Mouse (Mus musculus): Measurements from ENCODE around the gene Ooep. TPM values are rescaled to one million over a fixed set of nuclear protein-coding genes. Genes with fewer than 3 reads are reported as not detected.
A peak's percentile ranks its signal among the peaks of the same experiment; 100 is the strongest.

The Ooep gene
- total RNA-seq (2021) = under 1 TPM in 1 of 2 experiments, not detected in 1; 0.17 TPM
- long read RNA-seq, experiment 1 = 0 reads
- long read RNA-seq, experiment 2 = 0 reads

- no peak for TF ChIP-seq CTCF (conservative IDR thresholded peaks at IDR 0.05)
- Histone ChIP-seq H3K27ac (no peak within 1 kb of the TSS), H3K4me3 (peak within 1 kb of the TSS; percentile 26)
- peak; percentile 13 to 17 for DNase-seq (ENCODE audit: low spot score in 2 of 2)
Measured at GRCm38 (mm10) chr9:78378113-78378785, at the start of gene Ooep. TSS of gene Ooep (minus strand) at chr9:78378725.

DNA sequence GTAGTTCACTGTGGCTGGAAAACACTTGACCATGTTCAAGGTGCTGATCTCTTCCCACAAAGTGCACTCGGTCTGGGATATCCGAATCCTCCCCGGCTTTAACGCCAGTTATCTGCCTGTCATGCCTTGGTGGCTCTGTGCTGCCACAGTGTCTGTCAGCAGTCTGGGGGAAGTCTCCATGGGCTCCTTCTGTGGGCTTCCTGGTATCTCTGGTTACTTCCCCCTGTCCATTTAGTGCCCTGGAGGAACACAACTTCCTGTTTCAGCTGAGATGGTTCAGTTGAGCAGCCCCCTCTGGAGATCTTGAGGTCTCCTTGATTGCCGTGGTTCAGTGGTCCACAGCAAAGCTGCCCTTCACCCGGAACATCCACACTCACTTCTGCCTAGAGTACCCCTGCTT lies 49.7 kb upstream of the Ooep start:
- Histone ChIP-seq H3K4me3 (no peak overlapping the region), H3K27ac (no peak overlapping the region)
- no peak for DNase-seq (ENCODE audit: low spot score in 2 of 2)
- TF ChIP-seq CTCF (conservative IDR thresholded peaks at IDR 0.05) = no peak

DNA sequence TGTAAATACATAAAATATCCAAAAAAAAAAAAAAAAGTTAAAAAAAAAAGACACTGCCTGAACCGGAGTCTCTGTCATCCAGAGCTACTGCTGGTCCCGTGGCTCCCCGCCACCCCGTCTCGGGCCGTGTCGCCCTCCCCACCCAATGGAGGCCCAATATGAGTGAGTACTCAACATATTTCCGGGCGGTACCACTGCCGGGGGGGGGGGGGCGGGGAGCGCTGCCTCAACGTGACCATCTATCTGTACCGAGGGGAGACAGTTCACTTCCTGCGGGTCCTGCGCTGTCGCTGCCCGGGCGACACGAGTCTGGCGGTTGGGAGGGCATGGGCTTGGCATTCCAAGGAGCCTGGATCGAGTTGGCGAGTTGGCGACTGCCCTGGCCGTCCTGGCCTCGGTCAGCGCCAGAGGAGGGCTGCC lies 48.8 kb upstream of the Ooep start:
- no peak for TF ChIP-seq CTCF (conservative IDR thresholded peaks at IDR 0.05)
- Histone ChIP-seq H3K27ac (no peak overlapping the region), H3K4me3 (peak overlapping the region; percentile 42)
- DNase-seq (ENCODE audit: low spot score in 2 of 2) = no peak

GRCm38 (mm10) chr9:78401596-78401995 lies 23.1 kb upstream of the Ooep start:
- DNase-seq (ENCODE audit: low spot score in 2 of 2) = no peak
- no peak for TF ChIP-seq CTCF (conservative IDR thresholded peaks at IDR 0.05)
- Histone ChIP-seq H3K4me3 (no peak overlapping the region), H3K27ac (no peak overlapping the region)

- Histone ChIP-seq H3K4me3 (no peak overlapping the region), H3K27ac (no peak overlapping the region)
- no peak for TF ChIP-seq CTCF (conservative IDR thresholded peaks at IDR 0.05)
- no peak for DNase-seq (ENCODE audit: low spot score in 2 of 2)
Measured at GRCm38 (mm10) chr9:78400570-78400969, 22.0 kb upstream of the Ooep start.

DNA sequence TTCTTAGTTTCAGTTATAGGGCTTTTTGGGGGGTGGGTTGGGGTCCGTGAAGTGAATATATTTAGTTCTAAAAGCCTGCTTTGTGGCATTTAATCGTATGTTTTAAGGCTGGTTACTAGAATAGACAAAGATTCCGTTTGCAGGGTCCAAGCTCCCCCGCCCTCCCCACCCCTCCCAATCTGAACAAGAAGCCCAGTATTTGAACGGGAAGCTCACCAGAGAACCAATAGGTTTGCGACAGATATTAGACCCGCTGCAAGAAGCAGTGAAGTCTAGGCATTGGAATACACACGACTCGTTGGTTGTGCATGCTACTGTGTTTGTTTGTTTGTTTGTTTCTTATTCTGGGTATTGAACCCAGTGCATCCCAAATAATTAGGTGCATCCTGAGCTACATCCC lies 18.0 kb upstream of the Ooep start:
- H3K4me3 ChIP-seq = no peak overlapping the region
- TF ChIP-seq CTCF (conservative IDR thresholded peaks at IDR 0.05) = no peak

GRCm38 (mm10) chr9:78395630-78396351 lies 17.3 kb upstream of the Ooep start, which contains the start of gene Ddx43:
TSS of gene Ddx43 (plus strand) at chr9:78395777.
- TF ChIP-seq CTCF (conservative IDR thresholded peaks at IDR 0.05) = no peak
- peak within 1 kb of the TSS; percentile 39 for H3K4me3 ChIP-seq
- H3K27ac ChIP-seq = no peak within 1 kb of the TSS
- DNase-seq (ENCODE audit: low spot score in 2 of 2) = no peak

More for the DNA sequence above, 18.0 kb upstream of the Ooep start:
- H3K27ac ChIP-seq = no peak overlapping the region
- DNase-seq (ENCODE audit: low spot score in 2 of 2) = no peak

DNA sequence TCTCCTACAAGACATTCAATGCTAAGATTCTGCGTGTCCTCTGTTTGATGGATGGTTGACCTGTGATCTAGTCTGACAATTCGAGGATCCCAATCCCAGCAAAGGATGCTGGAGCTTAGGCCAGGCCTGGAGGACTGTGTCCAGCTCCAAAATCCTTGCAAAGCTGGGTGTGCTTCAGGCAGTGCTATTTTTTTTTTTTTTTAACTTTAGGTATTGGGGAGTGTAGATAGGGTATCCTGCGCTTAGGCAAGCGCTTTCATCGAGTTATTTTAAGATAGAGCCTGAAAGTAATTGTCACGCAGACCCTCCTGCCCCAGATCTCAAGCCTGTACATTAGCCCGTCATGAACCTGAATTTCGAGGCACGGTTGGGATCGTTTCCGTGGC lies 16.7 kb upstream of the Ooep start:
- Histone ChIP-seq H3K4me3 (peak overlapping the region; percentile 39; the same call in 1 of the 2 replicates), H3K27ac (no peak overlapping the region)
- no peak for TF ChIP-seq CTCF (conservative IDR thresholded peaks at IDR 0.05)
- no peak for DNase-seq (ENCODE audit: low spot score in 2 of 2)

GRCm38 (mm10) chr9:78394602-78395001 lies 16.1 kb upstream of the Ooep start:
- no peak overlapping the region for H3K27ac ChIP-seq
- no peak for DNase-seq (ENCODE audit: low spot score in 2 of 2)

DNA sequence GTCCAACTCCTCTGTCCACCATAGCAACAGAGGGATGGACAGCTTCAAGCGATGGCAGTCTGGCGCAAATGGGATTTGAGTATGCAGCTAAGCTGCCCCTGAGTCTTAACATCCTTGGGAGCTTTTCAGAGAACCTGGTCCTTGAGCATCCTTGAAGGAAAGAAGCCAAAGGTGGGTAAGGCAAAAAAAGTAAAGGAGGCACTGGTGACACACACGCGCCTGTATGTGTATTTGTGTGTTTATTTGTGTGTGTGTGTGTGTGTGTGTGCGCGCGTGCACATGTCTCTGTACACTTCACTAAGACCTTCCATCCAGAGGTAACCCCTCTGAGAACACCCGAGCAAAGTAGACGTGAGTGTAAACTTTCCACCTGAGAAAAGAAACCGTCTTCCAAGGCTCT lies 15.2 kb upstream of the Ooep start:
- TF ChIP-seq CTCF (conservative IDR thresholded peaks at IDR 0.05) = no peak
- Histone ChIP-seq H3K27ac (no peak overlapping the region), H3K4me3 (no peak overlapping the region)
- no peak for DNase-seq (ENCODE audit: low spot score in 2 of 2)

More at GRCm38 (mm10) chr9:78394602-78395001, 16.1 kb upstream of the Ooep start:
- H3K4me3 ChIP-seq = no peak overlapping the region
- TF ChIP-seq CTCF (conservative IDR thresholded peaks at IDR 0.05) = no peak

- no peak for TF ChIP-seq CTCF (conservative IDR thresholded peaks at IDR 0.05)
- Histone ChIP-seq H3K27ac (no peak overlapping the region), H3K4me3 (no peak overlapping the region)
- no peak for DNase-seq (ENCODE audit: low spot score in 2 of 2)
Measured at GRCm38 (mm10) chr9:78389981-78390380, 11.5 kb upstream of the Ooep start.

GRCm38 (mm10) chr9:78386947-78387346 lies 8.4 kb upstream of the Ooep start:
- DNase-seq (ENCODE audit: low spot score in 2 of 2) = no peak
- no peak for TF ChIP-seq CTCF (conservative IDR thresholded peaks at IDR 0.05)
- no peak overlapping the region for H3K27ac ChIP-seq
- H3K4me3 ChIP-seq = no peak overlapping the region

DNA sequence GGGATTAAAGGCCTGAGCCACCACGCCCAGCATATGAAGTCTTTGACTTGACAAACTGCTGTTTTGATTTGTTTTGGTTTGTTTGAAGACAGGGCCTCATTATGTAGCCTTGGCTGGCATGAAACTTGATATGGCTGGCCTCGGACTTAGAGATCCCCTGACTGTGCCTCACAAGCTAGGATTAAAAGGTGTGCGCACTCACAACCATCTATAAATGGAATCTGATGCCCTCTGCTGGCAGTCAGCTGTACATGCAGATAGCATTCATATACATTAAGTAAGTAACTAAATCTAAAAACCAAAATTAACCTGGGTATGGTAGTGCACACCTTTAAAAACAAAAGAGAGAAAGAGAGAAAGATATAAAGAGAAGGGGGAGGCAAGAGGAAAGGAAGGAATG lies 7.4 kb upstream of the Ooep start:
- TF ChIP-seq CTCF (conservative IDR thresholded peaks at IDR 0.05) = peak; percentile 73
- H3K4me3 ChIP-seq = no peak overlapping the region
- no peak overlapping the region for H3K27ac ChIP-seq
- DNase-seq (ENCODE audit: low spot score in 2 of 2) = no peak

- Histone ChIP-seq H3K27ac (no peak overlapping the region), H3K4me3 (no peak overlapping the region)
- DNase-seq (ENCODE audit: low spot score in 2 of 2) = no peak
- no peak for TF ChIP-seq CTCF (conservative IDR thresholded peaks at IDR 0.05)
Measured at GRCm38 (mm10) chr9:78377546-78377945, 979 bp downstream of the Ooep start.

All from layer of hippocampus, adult 2 months (tissue).